Mouse (Mus musculus) T-cell, adult 2 months (primary cell): ENCODE results near the gene Arhgap35.

Experiments
- DNase-seq: peaks from one replicate; pipeline ENCODE4 v3.0.0; 2022; ENCODE audit warnings: low spot score

The Arhgap35 gene

GRCm38 (mm10) chr7:16604141-16604540, 10.7 kb downstream of the Arhgap35 start:
- DNase-seq, result no peak

GRCm38 (mm10) chr7:16601683-16602102, 13.1 kb downstream of the Arhgap35 start:
- DNase-seq, result no peak

GRCm38 (mm10) chr7:16599006-16599405, 15.8 kb downstream of the Arhgap35 start:
- DNase-seq, result no peak

GRCm38 (mm10) chr7:16591292-16591691, 23.5 kb downstream of the Arhgap35 start:
- DNase-seq, result no peak

GRCm38 (mm10) chr7:16587649-16588048, 27.1 kb downstream of the Arhgap35 start:
- no peak for DNase-seq

GRCm38 (mm10) chr7:16584384-16584783, 30.4 kb downstream of the Arhgap35 start:
- DNase-seq, result no peak

GRCm38 (mm10) chr7:16583775-16584174, 31.0 kb downstream of the Arhgap35 start:
- DNase-seq, result no peak

- no peak for DNase-seq
These were observed 32.5 kb downstream of the Arhgap35 start for GRCm38 (mm10) chr7:16582299-16582698.

- DNase-seq, result no peak
These were observed 33.3 kb downstream of the Arhgap35 start for GRCm38 (mm10) chr7:16581276-16582100.

- DNase-seq, result no peak
These were observed 38.1 kb downstream of the Arhgap35 start for GRCm38 (mm10) chr7:16576719-16577118.

- DNase-seq, result no peak
These were observed 43.6 kb downstream of the Arhgap35 start for GRCm38 (mm10) chr7:16571191-16571590.

GRCm38 (mm10) chr7:16570737-16571136, 44.1 kb downstream of the Arhgap35 start:
- DNase-seq, result no peak

GRCm38 (mm10) chr7:16564491-16564890, 50.3 kb downstream of the Arhgap35 start:
- no peak for DNase-seq

GRCm38 (mm10) chr7:16557783-16558538, 56.8 kb downstream of the Arhgap35 start:
- DNase-seq, result no peak

GRCm38 (mm10) chr7:16557251-16557650, 57.5 kb downstream of the Arhgap35 start:
- no peak for DNase-seq

GRCm38 (mm10) chr7:16554215-16554614, 60.6 kb downstream of the Arhgap35 start:
- no peak for DNase-seq

- DNase-seq, result no peak
These were observed 63.2 kb downstream of the Arhgap35 start for GRCm38 (mm10) chr7:16551581-16551980.

GRCm38 (mm10) chr7:16549299-16549698, 65.5 kb downstream of the Arhgap35 start:
- no peak for DNase-seq

- no peak for DNase-seq
These were observed 70.0 kb downstream of the Arhgap35 start for GRCm38 (mm10) chr7:16544770-16545169.

- DNase-seq, result no peak
These were observed 77.4 kb downstream of the Arhgap35 start for GRCm38 (mm10) chr7:16537220-16537903.

- no peak for DNase-seq
These were observed 88.8 kb downstream of the Arhgap35 start for GRCm38 (mm10) chr7:16525995-16526394.

GRCm38 (mm10) chr7:16525448-16525847, 89.3 kb downstream of the Arhgap35 start:
- DNase-seq, result no peak

- no peak for DNase-seq
These were observed 90.5 kb downstream of the Arhgap35 start for GRCm38 (mm10) chr7:16524308-16524707.
